ENCODE assay signal across 7 mouse cellular contexts in the genomic region with DNA sequence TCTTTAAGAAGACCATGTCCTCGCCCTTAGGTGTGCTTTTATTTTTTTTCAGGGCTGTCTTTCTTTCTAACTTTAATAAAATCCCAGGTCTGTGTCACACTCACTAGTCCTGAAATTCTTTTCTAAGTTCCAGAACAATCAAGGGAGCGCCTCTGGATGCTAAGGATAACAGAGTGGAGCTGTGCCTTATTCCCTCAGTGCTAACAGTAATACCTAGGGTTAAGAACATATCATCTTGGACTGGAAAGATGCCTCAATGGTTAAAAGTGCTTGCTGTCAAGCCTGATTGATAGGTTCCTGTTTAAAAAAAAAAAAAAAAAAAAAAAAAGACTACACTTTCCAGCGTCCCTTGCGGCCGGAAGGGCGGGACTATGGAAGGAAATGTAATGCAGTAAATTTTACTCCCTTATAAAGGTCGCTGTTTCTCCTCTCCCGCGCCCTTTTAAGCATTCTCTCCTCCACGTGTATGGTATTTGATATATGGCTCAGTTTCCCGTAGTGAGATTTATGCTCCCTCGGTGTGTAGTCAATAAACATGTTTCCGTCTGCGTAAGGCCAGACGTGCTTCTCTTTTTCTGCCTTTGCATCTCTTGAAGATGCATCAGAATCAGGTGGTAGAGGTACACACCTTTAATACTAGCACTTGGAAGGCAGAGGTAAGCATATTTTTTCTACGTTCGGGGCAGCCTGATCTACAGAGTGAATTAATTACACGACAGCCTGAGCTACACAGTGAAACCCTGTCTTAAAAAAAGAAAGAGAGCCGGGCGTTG. TPM values are rescaled to one million over a fixed set of nuclear protein-coding genes. Genes with fewer than 3 reads are reported as not detected.
DNase-seq lines count a peak whose midpoint lies in the region; ATAC-seq and TF ChIP-seq lines count a peak whose summit lies in the region.

No protein-coding gene starts in this region.

- peak overlapping the region; percentile 45 for H3K4me3 ChIP-seq in cerebellum, adult 2 months (replicated peaks; ENCODE audit: insufficient read depth, low read depth, low read length)
- peak overlapping the region; percentile 57 for H3K4me3 ChIP-seq in hindbrain, embryonic 14.5 days (replicated peaks; ENCODE audit: low read length)

- DNase-seq in Muller cell, postnatal 12 days (ENCODE audit: inconsistent ontology term): peak; percentile 23
- DNase-seq in cerebellum, adult 2 months: peak; percentile 64 to 68
- DNase-seq in forelimb bud, embryonic 11.5 days (ENCODE audit: low read depth, low spot score): peak; percentile 56
- peak; percentile 61 for DNase-seq in hindbrain, embryonic 14.5 days (ENCODE audit: low spot score)
- DNase-seq in layer of hippocampus, postnatal 36 days: peak; percentile 18 to 35
- DNase-seq in lung, postnatal 36 days: peak; percentile 85
- peak; percentile 29 for DNase-seq in retina, postnatal 7 days (ENCODE audit: low read depth, low spot score)

- H3K9ac ChIP-seq in hindbrain, embryonic 14.5 days: peak overlapping the region; percentile 71

- H3K27ac ChIP-seq in cerebellum, adult 2 months (ENCODE audit: insufficient read depth, low read length): no peak overlapping the region; the same call in 1 of the 2 replicates
- H3K27ac ChIP-seq in hindbrain, embryonic 14.5 days: peak overlapping the region; percentile 73

- no peaks in the 10 kb centered on the region for H3K27me3 ChIP-seq in cerebellum, adult 2 months (ENCODE audit: control insufficient read depth, insufficient read depth, low read length)
- no peaks in the 10 kb centered on the region for H3K27me3 ChIP-seq in hindbrain, embryonic 14.5 days (ENCODE audit: control insufficient read depth, insufficient read depth, low read length)

- H3K36me3 ChIP-seq in hindbrain, embryonic 14.5 days (replicated peaks; ENCODE audit: control insufficient read depth, insufficient read depth): no peaks in the 10 kb centered on the region

- no peak for TF ChIP-seq CTCF in cerebellum, adult 2 months (IDR thresholded peaks at IDR 0.05; ENCODE audit: borderline replicate concordance, insufficient read depth, low read depth, low read length)

- ATAC-seq in hindbrain, embryonic 14.5 days (ENCODE audit: low FRiP score): peak; percentile 86

- no peaks in the 10 kb centered on the region for H3K4me1 ChIP-seq in cerebellum, adult 2 months (ENCODE audit: control insufficient read depth, insufficient read depth, low read length)
- no peaks in the 10 kb centered on the region for H3K4me1 ChIP-seq in hindbrain, embryonic 14.5 days (replicated peaks; ENCODE audit: control insufficient read depth, insufficient read depth, low read length)

- no peaks in the 10 kb centered on the region for H3K9me3 ChIP-seq in hindbrain, embryonic 14.5 days (ENCODE audit: control insufficient read depth, low read length)

- TF ChIP-seq POLR2A in cerebellum, adult 2 months (IDR thresholded peaks at IDR 0.05; ENCODE audit: borderline replicate concordance, insufficient read depth, low read length): peak; percentile 66; the same call in 1 of the 2 replicates

- H3K4me2 ChIP-seq in hindbrain, embryonic 14.5 days (replicated peaks): peak overlapping the region; percentile 45

- WGBS in cerebellum, adult 2 months: 15% methylated on average over 20 of the region's 20 CpGs
- 22% methylated on average over 20 of the region's 20 CpGs for WGBS in hindbrain, embryonic 14.5 days

RNA-seq across cellular contexts. Expression of gene Fam69a, which starts 14.1 kb away (rescaled TPM):
- polyA plus RNA-seq in cerebellum, adult 2 months (2012; rRNA removed): 30.9 and 32.4 TPM in 2 replicates
- 68.0 and 70.4 TPM in 2 replicates for polyA plus RNA-seq in hindbrain, embryonic 14.5 days (2014; fragmentation: Nextera tagmentation; extraction: Ambion mirVana)
- 10 to 100 TPM; 32.9 to 39.3 TPM for total RNA-seq in layer of hippocampus, postnatal 36 days (2021)

Comparison
In these comparisons a context has a peak if more than half of its experiments do, and no peak if none do; other contexts are left out.
1. DNase-seq: peak in every context shown above with its lines; median percentile 85 in lung, postnatal 36 days; 66 in cerebellum, adult 2 months; 61 in hindbrain, embryonic 14.5 days; 56 in forelimb bud, embryonic 11.5 days; 29 in retina, postnatal 7 days; 26 in layer of hippocampus, postnatal 36 days; 23 in Muller cell, postnatal 12 days.